Mouse (Mus musculus): Measurements from ENCODE around the gene Tnfsf14.

GRCm38 (mm10) chr17:57234254-57234928, 40.4 kb upstream of the Tnfsf14 start:
- no peak for TF ChIP-seq CTCF (IDR thresholded peaks at IDR 0.05; ENCODE audit: insufficient read depth, low read depth, low read length)
- TF ChIP-seq POLR2A (IDR thresholded peaks at IDR 0.05; ENCODE audit: insufficient read depth, low read depth, low read length) = no peak

Data from olfactory bulb, adult 2 months (tissue).